Mouse (Mus musculus) cerebellum, postnatal 4 days (tissue): Measurements from ENCODE around the gene Abhd17c.

Experiments
- DNase-seq, 2 experiments: peaks; one replicate each; pipeline ENCODE4 v3.0.0; 2022; ENCODE audit warnings: low spot score in 2 of 2, mixed read lengths in 1 of 2

Abhd17c gene

DNA sequence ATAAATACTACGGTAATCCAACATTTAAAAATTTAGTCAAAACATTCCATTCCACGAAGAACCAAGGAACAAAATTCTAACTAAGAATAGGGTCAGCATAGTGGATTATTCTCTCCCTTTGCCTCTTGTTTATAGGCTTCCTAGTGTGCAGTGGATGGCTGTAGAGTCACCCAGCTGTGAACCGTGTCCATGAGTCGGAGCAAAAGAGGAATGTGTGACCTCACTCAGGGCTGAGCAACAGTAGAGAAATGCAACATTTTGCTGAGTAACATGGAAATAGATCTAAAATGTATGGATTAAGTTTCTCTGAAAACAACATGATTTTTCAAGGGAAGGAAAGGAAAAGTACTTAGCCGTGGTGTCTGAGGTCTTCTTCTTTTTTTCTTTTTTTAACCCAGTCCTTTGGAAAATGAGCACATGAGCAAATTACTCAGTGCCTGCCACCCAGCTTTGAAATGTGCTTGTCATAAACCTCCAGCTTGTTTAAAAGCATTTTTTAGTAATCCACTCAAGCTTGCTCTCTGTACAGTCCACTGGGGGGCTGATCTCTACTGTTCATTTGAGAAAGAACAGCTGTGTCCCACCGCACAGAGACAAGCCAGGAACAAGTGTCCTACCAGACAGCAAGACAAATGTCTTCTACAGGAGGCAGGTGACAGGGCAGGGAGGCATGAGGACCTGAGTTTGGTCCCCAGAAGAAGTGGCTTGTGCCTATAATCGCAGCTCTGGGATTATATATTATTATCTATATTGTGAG, 74.3 kb downstream of the Abhd17c start:
- DNase-seq: no peak

DNA sequence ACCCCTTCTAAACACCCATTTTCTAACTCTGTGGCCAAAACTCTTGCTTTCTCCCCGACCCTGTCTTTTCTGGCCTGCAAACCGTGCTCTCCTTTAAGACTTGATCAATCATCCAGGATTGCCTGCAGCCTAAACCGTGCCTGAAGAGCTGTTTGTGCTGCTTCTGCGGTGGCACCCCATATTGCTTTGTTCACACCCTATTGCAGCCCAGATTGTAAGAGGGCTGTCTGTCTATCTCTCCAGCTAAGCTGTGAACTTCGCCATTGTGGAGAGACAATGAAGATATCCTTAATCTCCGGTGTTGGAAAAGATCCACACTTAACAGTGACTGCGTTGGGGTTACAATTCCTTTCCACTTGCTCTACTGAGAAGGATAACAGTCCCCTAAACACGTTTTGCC, 77.4 kb downstream of the Abhd17c start:
- no peak for DNase-seq

DNA sequence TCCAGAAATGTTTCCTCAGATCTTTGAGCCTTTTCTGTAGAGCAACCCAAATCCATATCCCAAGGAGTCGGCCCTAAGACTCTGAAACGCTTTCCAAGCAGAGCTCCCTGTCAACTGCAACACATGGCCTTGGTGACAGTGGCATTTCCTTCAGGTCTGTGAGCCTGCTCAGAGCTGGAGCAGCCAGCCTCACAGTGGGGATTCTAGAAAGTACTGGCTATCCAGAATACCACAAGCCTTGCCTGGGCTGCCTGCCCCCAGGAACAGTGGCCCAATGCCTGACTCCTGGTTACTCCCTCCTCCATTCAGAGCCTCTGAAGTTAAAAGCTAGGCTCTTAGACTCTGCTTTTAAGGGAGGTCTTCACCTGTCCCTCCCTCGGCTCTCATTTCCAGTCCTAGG, 77.8 kb downstream of the Abhd17c start:
- DNase-seq: no peak

DNA sequence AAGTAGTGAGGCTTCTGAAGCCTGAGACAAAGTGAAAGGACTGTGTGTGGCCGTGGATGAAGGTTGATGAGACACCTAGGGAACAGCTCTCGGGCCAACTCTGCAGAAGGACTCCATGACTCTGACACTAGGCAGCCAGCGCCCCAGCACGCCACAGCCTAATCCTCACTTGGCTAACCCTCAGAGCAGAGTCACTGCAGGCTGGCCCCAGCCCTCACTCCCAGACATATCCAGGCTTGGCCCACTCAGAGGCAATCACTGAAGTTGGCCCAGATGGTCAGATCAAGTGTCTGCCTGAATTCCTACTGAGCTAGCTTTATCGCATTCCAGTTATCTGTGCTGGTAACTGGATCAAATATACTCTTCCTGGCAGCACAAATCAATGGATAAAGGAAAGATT, 82.8 kb downstream of the Abhd17c start:
- DNase-seq: peak in 1 of 2 experiments; percentile 54

DNA sequence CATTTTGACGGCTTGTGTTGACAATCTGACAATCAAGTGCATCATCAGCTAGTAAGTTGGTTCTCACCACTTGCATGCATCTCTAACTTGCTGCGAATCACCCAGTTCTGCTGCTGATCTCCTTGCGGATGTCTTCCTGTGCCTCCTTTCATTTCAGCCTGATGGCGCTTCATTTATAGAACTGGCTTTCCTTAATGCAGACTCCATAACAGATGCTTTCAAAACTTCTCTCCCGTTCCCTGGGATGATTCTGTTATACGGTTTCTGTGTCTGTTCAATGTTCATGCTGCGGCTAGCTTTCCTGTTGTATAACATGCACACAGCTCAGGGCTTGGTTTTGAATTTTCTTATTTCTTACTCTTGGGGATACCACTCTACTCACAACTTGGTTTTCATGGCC, 91.9 kb downstream of the Abhd17c start:
- DNase-seq: no peak
